Mouse (Mus musculus): Measurements from ENCODE around the gene Wdr95.

DNA sequence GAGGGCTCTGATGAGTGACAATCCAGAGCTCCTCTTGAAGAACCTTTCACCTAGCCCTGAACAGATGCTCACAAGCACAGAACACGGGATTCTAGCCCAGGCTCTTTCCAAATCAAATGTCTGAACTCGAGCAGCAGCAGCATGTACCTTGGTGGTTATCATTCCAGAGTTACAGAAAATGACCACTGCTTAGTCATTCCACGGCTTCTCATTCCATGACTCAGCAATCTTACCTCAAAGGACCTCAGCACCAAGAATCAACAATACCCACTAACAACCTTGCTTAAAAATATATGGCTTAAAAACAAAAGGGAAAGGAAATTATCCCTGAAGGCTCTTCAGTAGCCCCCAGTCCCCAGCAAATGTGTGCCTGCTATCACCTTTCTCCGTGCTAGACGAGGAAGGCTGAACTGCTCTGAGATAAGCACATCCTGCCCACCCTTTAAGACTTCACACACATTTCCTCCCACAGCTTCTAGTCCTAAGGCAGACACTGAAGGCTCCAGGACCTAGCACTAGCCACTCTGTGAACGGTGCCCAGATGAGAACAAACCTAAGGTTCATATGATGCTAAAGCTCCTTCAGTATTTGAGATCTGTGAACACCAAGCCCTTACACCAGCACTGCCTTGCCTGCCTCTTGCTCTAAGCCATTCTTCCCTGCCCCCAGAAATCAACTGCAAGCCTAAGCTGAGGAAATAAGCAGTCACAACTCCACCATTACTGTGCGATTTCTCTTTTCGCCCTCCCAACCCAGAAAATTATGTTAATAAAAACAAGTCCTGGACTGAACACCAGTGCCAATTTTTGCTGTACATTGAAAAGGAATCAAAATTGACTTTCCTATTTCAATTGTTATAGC lies 95.6 kb downstream of the Wdr95 start:
- TF ChIP-seq CTCF (IDR thresholded peaks at IDR 0.05; ENCODE audit: control insufficient read depth, insufficient read depth, insufficient read length) (no peak), CEBPB (IDR thresholded peaks at IDR 0.05; ENCODE audit: low read depth) (no peak), MYOG (IDR thresholded peaks at IDR 0.05; ENCODE audit: control insufficient read depth, extremely low read depth, insufficient read length) (no peak)
